Mouse (Mus musculus) adipocyte (in vitro differentiated cells): Measurements from ENCODE around the gene Yif1a.

Experiments used
- DNase-seq: peaks from one replicate; pipeline ENCODE4 v3.0.0-alpha.2; 2016; ENCODE audit warnings: low spot score

Gene Yif1a

DNA sequence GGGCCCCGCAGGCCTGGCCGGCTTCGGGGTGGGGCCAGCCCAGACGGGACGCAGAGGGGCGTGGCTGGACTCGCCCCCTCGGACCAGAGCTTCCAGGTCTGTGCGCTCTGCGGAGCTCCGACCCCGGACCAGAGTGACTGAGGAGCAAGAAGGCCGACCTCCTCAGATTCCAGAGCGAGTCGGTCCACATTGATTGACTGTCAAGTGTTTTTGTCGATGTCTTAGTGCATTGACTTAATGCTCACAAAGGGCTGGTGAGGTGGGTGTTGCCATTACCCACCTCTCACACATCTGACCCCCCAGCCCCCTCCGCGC, 30.0 kb downstream of the Yif1a start, which contains the start of gene Klc2:
Gene Klc2 (minus strand): TSS at position 177 of the 315 bp plus-strand sequence.
- no peak for DNase-seq

DNA sequence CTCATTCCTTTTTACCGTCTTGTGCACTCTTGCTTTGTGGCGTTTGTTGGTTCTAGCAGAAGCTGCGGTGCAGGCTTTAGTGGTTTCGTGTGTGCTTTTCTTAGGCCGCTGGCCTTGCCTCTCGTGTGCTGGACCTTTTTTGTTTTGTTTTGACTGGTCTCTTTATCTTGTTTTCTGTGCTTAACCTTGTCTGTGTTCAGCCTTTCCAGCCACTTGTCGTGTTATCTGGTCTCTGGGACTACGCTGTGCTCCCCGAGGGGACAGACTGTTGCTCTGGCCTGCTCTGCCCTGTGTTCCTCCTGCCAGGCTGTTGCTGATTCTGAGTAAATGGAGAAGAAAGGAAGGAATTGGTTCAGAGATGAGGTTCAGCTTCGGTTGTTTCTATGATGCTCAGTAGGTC, 34.2 kb downstream of the Yif1a start:
- DNase-seq: no peak

DNA sequence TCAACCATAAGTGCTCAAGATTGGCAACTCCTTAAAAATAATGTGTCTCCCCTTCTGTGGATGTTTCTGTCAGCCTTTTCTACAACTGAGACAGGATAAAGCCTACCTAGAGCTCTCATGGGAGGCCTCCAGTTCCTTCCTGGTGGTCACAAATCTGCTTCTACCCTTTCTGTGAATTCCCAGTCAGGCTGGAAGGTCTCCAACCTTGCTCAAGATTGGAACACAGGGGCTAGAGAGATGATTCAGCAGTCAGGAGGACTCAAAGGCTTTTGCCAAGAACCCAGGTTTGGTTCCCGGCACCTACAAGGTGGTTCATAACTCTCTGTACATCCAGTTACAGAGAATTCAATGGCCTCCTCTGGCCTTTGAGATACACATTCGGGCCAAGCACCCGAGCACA, 34.9 kb downstream of the Yif1a start:
- no peak for DNase-seq

DNA sequence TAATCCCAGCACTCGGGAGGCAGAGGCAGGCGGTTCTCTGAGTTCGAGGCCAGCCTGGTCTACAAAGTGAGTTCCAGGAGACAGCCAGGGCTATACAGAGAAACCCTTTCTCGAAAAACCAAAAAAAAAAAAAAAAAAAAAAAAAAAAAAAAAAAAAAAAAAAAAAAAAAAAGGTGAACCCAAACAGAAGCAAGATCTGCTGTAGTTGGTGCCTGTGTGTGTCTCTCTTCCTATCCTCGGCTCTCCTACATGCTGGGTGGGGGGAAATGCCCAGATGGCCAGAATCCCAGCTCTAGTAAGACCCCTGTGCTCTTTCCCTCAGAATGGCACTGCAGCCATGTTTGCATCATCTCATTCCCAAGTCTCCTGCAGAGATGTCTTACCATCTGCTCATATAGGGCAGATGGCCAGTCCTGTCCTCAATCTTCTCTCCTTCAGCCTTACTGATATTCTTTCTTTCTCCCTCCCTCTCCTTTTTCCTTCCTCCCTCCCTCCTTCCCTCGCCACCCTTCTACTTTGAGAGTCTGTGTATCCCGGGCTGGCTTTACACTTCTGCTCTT, 35.8 kb downstream of the Yif1a start:
- no peak for DNase-seq

DNA sequence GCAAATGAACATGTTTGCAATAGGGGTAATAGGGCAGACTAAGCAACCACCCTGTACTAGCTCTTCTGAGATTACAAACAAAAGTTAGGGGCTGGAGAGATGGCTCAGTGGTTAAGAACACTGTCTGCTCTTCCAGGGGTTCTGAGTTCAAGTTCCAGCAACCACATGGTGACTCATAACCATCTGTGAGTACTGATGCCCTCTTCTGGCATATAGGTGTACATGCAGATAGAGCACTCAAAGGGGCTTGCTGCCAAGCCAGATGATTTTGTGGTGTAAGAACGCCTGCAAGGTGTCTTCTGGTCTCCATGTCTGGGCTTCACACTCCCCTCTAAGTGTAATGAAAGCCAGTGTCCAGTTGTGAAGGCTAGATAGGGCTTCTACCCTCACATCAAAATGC, 41.4 kb downstream of the Yif1a start:
- DNase-seq: peak; percentile 38

DNA sequence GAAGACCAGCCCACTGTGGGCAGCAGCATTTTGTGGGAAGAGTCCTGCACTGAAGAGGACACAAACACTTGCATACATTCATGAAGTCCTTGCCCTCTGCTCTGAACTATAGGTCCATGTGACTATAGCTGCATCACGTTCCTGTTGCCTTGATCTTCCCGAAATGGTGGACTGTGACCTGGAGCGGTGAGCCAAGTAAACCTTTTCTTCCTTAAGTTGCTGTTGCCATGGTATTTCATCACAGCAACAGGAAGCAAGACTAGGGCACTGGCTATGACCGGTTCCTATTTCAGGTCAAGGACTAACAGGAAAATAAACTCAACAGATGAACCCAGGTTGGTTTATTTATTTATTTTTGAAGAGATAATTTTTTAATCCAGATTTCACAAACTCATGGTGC, 42.9 kb downstream of the Yif1a start:
- no peak for DNase-seq

DNA sequence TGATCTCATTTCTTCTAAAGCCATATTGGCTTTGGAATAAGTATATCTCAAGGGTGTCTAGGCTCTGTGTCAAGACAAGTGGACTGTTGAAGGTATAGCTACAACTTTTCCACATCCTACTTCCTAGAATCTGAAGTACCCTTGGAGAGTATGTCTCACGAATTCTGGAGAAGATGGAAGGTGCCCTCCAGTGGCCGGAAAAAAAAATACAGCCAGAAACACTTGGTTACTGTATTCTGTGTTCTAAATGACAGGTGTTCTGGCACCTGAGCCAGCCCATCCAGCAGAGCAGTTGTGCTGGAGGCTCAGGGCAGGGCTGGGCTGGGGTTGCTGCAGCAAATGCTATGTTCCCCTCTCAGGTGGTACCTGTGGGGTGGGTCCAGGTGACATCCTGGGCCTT, 51.3 kb downstream of the Yif1a start:
- DNase-seq: peak; percentile 70
